Mouse (Mus musculus) liver, embryonic 14.5 days (tissue): ENCODE results near the gene Anapc16. TPM values are rescaled to one million over a fixed set of nuclear protein-coding genes. Genes with fewer than 3 reads are reported as not detected.

Experiments
- ATAC-seq: fragments of 200-750 bp; cut with Nextera tagmentation; 2 replicates; pipeline ENCODE4 v1.8.0; 2017; ENCODE audit warnings: moderate number of reproducible peaks, mild to moderate bottlenecking, moderate library complexity; ENCODE audit not compliant: insufficient read depth
- DNase-seq, 3 experiments: peaks; one replicate each; pipeline ENCODE4 v3.0.0-alpha.2; 2012 to 2013; ENCODE audit warnings: low read depth in 3 of 3, low spot score in 3 of 3
- H3K27ac ChIP-seq: fragments of 300-500 bp; sonication (generic); 2 replicates; pipeline ENCODE4 v1.5.1; 2014; ENCODE audit warnings: moderate library complexity, mild to moderate bottlenecking, control low read depth, inconsistent platforms
- H3K27me3 ChIP-seq: fragments of 300-500 bp; sonication (generic); 2 replicates; pipeline ENCODE4 v1.6.1; 2014; ENCODE audit warnings: mild to moderate bottlenecking, low read length, moderate library complexity; ENCODE audit not compliant: control insufficient read depth, insufficient read depth
- H3K36me3 ChIP-seq: fragments of 300-500 bp; sonication (generic); replicated peaks from 2 replicates; pipeline ENCODE4 v1.6.1; 2014; ENCODE audit warnings: low read depth; ENCODE audit not compliant: control insufficient read depth, insufficient read depth
- H3K4me1 ChIP-seq, 2 experiments: fragments of 200-500 bp in 1 of 2; fragments of 300-500 bp in 1 of 2; sonication (generic) in 1 of 2; replicated peaks; 2 replicates each; pipeline ENCODE4 v1.6.1; 2012 to 2014; ENCODE audit warnings: antibody characterized with exemption in 1 of 2, inconsistent platforms in 1 of 2, low read length in 1 of 2; ENCODE audit not compliant: control insufficient read depth in 2 of 2, insufficient read depth in 2 of 2
- H3K4me2 ChIP-seq: fragments of 300-500 bp; sonication (generic); 2 replicates; pipeline ENCODE4 v1.6.1; 2014; ENCODE audit warnings: low read depth, mild to moderate bottlenecking, control low read depth, moderate library complexity
- H3K4me3 ChIP-seq, 2 experiments: fragments of 200-500 bp in 1 of 2; fragments of 300-500 bp in 1 of 2; sonication (generic) in 1 of 2; 2 replicates each; pipeline ENCODE4 v1.5.1; 2012 to 2014; ENCODE audit warnings: low read depth in 2 of 2, low read length in 2 of 2, mild to moderate bottlenecking in 2 of 2, control low read depth in 1 of 2, inconsistent platforms in 1 of 2, moderate library complexity in 1 of 2; ENCODE audit not compliant: insufficient read depth in 1 of 2
- H3K9ac ChIP-seq: fragments of 300-500 bp; sonication (generic); replicated peaks from 2 replicates; pipeline ENCODE4 v1.6.1; 2014; ENCODE audit warnings: mild to moderate bottlenecking, control low read depth, moderate library complexity
- H3K9me3 ChIP-seq: fragments of 300-500 bp; sonication (generic); 2 replicates; pipeline ENCODE4 v1.6.1; 2016; ENCODE audit warnings: low read length, mixed read lengths; ENCODE audit not compliant: control insufficient read depth
- CTCF ChIP-seq: IDR thresholded peaks from 2 replicates; pipeline ENCODE4 v1.5.1; 2016; ENCODE audit warnings: antibody characterized with exemption, low read depth, control low read depth
- EP300 ChIP-seq: IDR thresholded peaks from 2 replicates; pipeline ENCODE4 v1.6.1; 2016; ENCODE audit warnings: antibody characterized with exemption, low read depth
- WGBS: fragments of 180-500 bp; shearing (Covaris S2); extraction: QIAGEN DNeasy Blood & Tissue Kit; methylation state at CpG from one replicate; pipeline ENCODE4 v1.1.7; 2014; ENCODE audit not compliant: insufficient replicate concordance; 5-methylcytosine and 5-hydroxymethylcytosine counted together
- polyA plus RNA-seq, 2 experiments: library from polyadenylated mRNA; depleted of rRNA in 1 of 2; stranded (reverse) in 1 of 2; unstranded in 1 of 2; fragments of >200 nt; fragmentation: Nextera tagmentation in 1 of 2; extraction: Ambion mirVana in 1 of 2; gene quantifications; 2 replicates each; pipeline versions ENCODE4 v1.2.1 to v1.2.3; 2012 to 2014

The Anapc16 gene
- polyA plus RNA-seq, 2 experiments, result 29.9 to 39.7 TPM

DNA sequence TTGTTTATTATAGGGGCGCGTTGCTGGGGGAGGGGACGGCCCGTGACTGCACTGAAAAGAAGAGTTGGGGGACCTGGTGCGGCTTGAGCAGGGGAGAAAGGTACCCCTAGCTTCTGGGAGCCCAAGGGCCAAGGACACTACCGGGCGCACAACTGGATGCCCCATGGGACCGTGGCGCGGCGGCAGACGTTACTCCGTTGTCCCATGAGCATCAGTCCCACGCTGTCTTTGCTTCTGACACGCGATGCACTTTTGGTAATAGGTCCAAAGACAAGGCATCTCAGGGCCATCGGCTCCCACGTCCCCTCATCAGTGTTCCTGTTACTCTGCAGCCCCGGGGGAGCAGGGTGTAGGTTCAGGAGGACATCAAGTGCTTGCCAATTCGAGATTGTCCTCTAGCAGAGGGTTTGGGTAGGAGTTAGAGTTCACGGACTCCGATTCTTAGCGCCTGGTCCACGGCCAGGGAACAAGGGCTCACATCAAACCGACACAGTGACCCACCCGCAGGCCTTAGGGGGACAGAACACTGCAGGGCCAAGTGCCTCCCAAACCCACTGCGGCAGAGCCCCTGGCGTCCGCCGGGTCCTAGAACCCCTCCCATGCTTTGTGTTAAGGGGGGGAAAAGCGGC lies 50.7 kb downstream of the Anapc16 start:
- peak; percentile 38 for ATAC-seq

DNA sequence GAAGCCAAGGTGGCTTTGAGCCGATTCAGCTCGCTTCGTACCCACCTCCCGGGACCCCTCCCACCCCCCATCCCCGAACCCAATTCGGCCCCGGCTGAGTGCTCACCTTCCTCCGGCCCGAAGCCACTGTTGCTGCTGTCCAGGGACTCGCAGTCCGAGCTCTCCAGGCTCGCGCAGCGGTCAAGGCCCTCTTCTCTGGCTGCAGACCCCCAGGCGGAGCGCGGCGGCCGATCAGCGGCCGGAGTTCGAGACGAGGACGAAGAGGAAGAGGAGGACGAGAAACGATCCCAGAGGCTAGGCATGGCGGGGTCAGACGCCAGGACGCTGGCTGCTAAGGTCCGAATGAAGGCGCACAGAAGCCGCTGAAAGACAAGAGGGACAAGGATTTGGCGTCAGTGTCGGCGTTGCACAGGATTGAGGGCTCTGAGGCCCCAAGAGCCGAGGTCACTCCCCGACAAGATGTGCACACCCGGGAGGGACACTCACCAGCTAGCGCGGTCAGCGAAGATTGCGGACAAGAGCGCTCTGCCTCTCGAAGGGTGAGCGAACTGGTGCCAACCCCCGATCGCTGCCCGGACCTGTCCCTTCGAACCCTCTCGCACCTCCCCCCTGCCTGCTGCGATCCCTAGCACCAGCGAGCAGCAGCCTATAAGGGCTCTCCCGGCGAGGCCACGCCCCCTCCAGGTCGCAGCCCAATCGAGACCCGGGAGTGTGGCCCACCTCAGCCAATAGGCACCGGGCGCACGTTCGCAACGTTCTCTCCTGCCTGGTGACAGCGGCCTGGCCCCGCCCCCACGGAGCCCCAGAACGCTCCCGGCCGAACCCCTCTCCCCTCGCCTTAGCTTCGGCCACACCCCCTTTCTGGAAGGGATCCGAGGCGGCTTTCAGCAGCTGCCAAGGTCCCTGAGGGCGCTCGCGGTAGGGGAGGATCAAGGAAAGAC lies 51.5 kb downstream of the Anapc16 start, which contains the start of gene Ddit4:
TSS of gene Ddit4 (minus strand) at position 624 of the 941 bp plus-strand sequence.
- Histone ChIP-seq H3K9me3 (no peaks in the 10 kb centered on the region), H3K36me3 (no peaks in the 10 kb centered on the region), H3K4me3 (peak within 1 kb of the TSS; percentile 56 to 64), H3K27ac (no peak within 1 kb of the TSS), H3K9ac (peak within 1 kb of the TSS; percentile 64), H3K4me1 (peaks cover 0 to 7% of the 10 kb centered on the region in 2 experiments; a peak in 2 of 4 replicates), H3K27me3 (peaks cover 10% of the 10 kb centered on the region), H3K4me2 (peak within 1 kb of the TSS; percentile 90)
- WGBS, result under 1% methylated on average over 76 of the region's 76 CpGs
- ATAC-seq (peak; percentile 98), DNase-seq (peak; percentile 87 to 93 (median 92))
- no peak for TF ChIP-seq CTCF
- no peak for TF ChIP-seq EP300

More for the DNA sequence above, 50.7 kb downstream of the Anapc16 start:
- peak overlapping the region; percentile 90 for H3K4me2 ChIP-seq
- TF ChIP-seq CTCF, result no peak
- TF ChIP-seq EP300, result no peak
- under 1% methylated on average over 31 of the region's 31 CpGs for WGBS
- H3K9me3 ChIP-seq, result no peaks in the 10 kb centered on the region
- peaks cover 10% of the 10 kb centered on the region for H3K27me3 ChIP-seq
- DNase-seq, result no peak
- peak overlapping the region; percentile 32; the same call in 1 of the 2 replicates for H3K9ac ChIP-seq
- no peaks in the 10 kb centered on the region for H3K36me3 ChIP-seq
- peaks cover 0 to 7% of the 10 kb centered on the region in 2 experiments; a peak in 2 of 4 replicates for H3K4me1 ChIP-seq
- H3K27ac ChIP-seq, result no peak overlapping the region
- peak overlapping the region; percentile 56 to 64 for H3K4me3 ChIP-seq

DNA sequence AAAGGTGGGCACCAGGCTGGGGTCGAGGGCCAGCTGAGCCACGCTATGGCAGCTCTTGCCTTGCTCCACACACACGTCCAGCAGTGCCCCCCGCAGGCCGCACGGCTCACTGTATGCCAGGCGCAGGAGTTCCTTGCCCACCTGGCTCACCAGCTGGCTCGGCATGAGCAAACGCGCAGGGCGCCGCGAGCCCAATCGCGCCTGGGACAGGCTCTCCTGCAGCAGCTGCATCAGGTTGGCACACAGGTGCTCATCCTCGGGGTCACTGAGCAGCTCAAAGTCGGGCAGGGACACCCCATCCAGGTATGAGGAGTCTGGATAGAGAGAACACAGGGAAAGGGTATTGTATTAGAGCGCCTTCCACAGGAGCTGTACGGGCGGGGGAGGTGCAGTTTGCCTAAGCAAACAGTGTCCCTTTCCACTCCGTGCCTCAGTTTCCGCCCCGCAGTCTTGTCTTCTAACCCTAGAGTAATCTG lies 52.2 kb downstream of the Anapc16 start:
- DNase-seq (no peak), ATAC-seq (no peak)
- no peak overlapping the region for H3K27ac ChIP-seq
- peaks cover 10% of the 10 kb centered on the region for H3K27me3 ChIP-seq
- TF ChIP-seq EP300, result no peak
- TF ChIP-seq CTCF, result peak; percentile 67
- H3K4me1 ChIP-seq, result peaks cover 0 to 7% of the 10 kb centered on the region in 2 experiments; a peak in 2 of 4 replicates
- 2% methylated on average over 23 of the region's 23 CpGs for WGBS
- H3K4me2 ChIP-seq, result peak overlapping the region; percentile 90
- H3K4me3 ChIP-seq, result peak overlapping the region; percentile 53 to 64
- peak overlapping the region; percentile 64; the same call in 1 of the 2 replicates for H3K9ac ChIP-seq
- H3K9me3 ChIP-seq, result no peaks in the 10 kb centered on the region
- H3K36me3 ChIP-seq, result no peaks in the 10 kb centered on the region

DNA sequence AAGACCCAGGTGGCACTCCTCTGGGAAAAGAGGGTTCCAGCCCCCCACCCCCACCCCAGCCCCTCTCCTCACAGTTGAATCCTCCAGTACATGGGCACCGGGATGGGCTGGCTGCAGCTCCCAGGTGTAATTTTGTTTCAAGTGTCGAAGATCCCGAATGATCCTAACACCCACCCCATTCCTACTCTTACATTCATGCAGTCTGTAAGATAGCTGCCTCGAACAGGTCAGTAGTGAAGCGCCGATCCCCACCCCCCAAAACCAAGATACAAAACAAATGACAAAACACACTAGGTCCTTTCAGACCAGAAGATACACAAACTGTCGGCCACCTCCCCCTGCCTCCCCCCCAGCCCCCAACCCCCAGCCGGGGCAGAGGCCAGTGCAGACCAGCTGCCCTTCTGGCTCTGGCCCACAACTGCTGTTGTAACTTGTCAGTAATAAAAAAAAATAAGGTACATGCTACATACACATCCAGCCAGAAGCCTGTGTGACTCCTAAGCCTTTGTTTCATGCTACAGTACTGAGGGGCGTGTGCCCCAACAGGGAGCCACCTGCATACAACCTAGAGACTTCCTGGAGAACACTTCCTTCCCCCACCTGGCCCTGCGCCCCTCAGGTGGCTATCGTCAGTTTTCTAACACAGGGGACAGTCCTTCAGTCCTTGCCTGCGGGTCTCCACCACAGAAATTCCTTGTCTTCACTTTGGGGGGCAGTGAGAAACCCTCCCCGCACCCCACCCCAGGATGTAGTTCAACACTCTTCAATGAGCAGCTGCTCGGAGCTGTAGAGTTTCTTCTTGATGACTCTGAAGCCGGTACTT lies 52.9 kb downstream of the Anapc16 start:
- Histone ChIP-seq H3K27ac (no peak overlapping the region), H3K9ac (no peak overlapping the region; the same call in 1 of the 2 replicates), H3K4me1 (peaks cover 0 to 7% of the 10 kb centered on the region in 2 experiments; a peak in 2 of 4 replicates), H3K4me2 (peak overlapping the region; percentile 90), H3K36me3 (no peaks in the 10 kb centered on the region), H3K27me3 (peaks cover 10% of the 10 kb centered on the region), H3K4me3 (peak overlapping the region; percentile 53 to 64; a peak in 3 of 4 replicates), H3K9me3 (no peaks in the 10 kb centered on the region)
- ATAC-seq (no peak), DNase-seq (no peak)
- TF ChIP-seq CTCF (no peak), EP300 (no peak)
- WGBS, result 60% methylated on average over 15 of the region's 15 CpGs
